Mouse (Mus musculus) embryonic fibroblast, embryonic 13.5 days (primary cell): ENCODE data around the gene Rbm12b1. TPM values are rescaled to one million over a fixed set of nuclear protein-coding genes. Genes with fewer than 3 reads are reported as not detected.
"Not testable (repeated sequence)": the region's sequence is repeated elsewhere in the genome, so short reads cannot be mapped to it uniquely, and the experiment has no call there.

Experiments used
- H3K27ac ChIP-seq: 2 replicates; pipeline ENCODE4 v1.5.1; 2012; ENCODE audit warnings: low read length, control low read depth, inconsistent platforms; ENCODE audit not compliant: insufficient read depth
- H3K4me1 ChIP-seq: 2 replicates; pipeline ENCODE4 v1.6.1; 2011; ENCODE audit warnings: low read length; ENCODE audit not compliant: control insufficient read depth, insufficient read depth
- H3K4me3 ChIP-seq: 2 replicates; pipeline ENCODE4 v1.5.1; 2011; ENCODE audit warnings: mild to moderate bottlenecking, control low read depth, low read length; ENCODE audit not compliant: insufficient read depth
- CTCF ChIP-seq: IDR thresholded peaks from 2 replicates; pipeline ENCODE4 v1.5.1; 2011; ENCODE audit warnings: mild to moderate bottlenecking, control low read depth, low read length, moderate library complexity, borderline replicate concordance; ENCODE audit not compliant: insufficient read depth
- POLR2A ChIP-seq: IDR thresholded peaks from 2 replicates; pipeline ENCODE4 v1.6.1; 2011; ENCODE audit warnings: low read depth, mild to moderate bottlenecking, control low read depth, low read length, moderate library complexity
- polyA plus RNA-seq: library from polyadenylated mRNA; stranded (reverse); fragments of >200 nt; gene quantifications from 2 replicates; pipeline ENCODE4 v1.2.4, GENCODE M21; 2011; ENCODE audit warnings: low read depth; ENCODE audit not compliant: missing spikeins, insufficient read length

Gene Rbm12b1
- 6.7 and 7.6 TPM in 2 replicates for polyA plus RNA-seq

DNA sequence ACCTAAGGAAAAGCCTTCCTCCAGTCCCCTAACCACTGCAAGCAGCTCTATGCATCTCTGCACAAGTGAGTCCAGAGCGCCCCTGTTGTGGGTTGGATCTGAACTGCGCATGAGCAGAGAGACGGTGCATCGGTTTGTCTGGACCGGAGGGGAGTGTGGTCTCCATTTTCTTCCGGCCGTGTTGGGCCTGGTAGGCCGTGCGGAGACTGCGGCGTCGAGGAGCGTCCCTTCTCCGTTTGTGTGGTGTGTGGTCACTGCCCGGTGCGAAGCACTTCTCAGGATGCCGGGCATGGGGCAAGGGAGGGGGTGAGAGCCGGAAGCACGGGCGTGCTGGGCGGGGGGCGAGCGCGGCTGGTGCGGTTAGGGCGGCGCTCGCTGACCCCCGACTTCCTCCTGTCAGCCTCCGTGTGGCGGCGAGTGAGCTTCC, at the start of gene Rbm12b1:
TSS of gene Rbm12b1 (plus strand) at position 124 of the 427 bp plus-strand sequence.
- not testable (repeated sequence) for H3K27ac ChIP-seq, H3K4me1 ChIP-seq
- H3K4me3 ChIP-seq: peak within 1 kb of the TSS; percentile 42
- peak; percentile 62 for TF ChIP-seq POLR2A

DNA sequence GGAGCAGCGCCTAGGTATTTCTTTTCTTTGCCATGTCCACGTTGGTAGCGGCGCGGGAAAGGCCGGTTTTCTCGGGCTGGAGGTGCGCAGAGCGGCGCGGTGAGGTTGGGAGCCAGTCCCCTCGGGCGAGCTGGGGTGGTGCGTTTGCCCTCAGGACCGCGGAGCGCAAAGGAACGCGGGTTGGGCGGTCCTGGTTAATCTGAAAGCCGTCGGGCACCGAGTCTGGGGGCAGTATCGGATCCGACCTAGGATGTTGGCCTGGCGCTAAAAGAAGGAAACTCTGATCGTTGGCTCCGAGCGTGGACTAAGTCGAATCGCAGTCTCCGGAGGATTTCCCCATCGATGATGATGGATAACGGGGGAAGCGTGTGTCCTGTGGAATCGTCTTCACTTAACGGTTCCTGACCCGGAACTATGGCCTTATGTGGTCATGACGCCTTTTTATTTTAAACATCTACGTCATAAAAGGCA, 563 bp downstream of the Rbm12b1 start:
- H3K4me3 ChIP-seq: peak overlapping the region; percentile 29
- H3K4me1 ChIP-seq, H3K27ac ChIP-seq: not testable (repeated sequence)

DNA sequence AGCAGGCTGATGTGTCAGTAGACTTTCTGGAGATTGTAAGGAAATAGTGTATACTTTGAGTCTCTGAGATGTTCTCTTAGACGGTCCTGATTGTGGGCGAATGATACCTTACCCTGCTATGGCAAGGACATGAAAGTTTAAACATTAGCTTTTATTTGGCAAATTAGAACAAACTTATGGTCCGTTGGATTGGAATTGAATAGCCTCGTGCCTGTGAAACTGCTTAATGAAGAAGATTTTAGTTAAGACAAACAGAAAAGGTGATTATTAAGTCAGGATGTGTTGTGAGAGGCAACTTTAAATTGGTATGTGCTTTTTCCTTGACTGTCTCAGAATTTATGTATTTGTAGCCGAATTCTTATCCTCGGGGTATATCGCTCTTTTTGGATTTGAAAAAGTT, 1.5 kb downstream of the Rbm12b1 start:
- H3K27ac ChIP-seq, H3K4me1 ChIP-seq, H3K4me3 ChIP-seq: not testable (repeated sequence)

DNA sequence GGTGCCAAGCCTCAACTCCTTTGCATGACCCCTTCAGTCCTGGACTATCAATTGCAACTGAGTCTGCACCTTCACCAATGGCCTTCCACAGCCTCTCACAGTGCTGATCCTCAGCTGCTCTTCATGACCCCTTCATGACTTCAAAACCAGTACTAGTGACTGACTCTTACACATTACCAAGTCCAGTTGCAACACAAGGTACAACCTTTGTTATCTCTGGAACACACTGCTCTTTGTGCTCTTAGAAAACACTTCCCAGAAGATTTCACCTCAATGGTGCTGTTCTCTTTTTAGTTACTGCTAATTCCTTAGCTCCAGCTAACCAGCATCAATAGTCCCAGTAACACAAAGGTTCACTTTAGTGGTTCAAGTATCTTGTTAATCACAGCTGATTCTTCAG, 7.6 kb downstream of the Rbm12b1 start:
- TF ChIP-seq CTCF: no peak
- TF ChIP-seq POLR2A: no peak
- no peak overlapping the region for H3K4me3 ChIP-seq
- H3K27ac ChIP-seq: no peak overlapping the region
- H3K4me1 ChIP-seq: no peaks in the 10 kb centered on the region

DNA sequence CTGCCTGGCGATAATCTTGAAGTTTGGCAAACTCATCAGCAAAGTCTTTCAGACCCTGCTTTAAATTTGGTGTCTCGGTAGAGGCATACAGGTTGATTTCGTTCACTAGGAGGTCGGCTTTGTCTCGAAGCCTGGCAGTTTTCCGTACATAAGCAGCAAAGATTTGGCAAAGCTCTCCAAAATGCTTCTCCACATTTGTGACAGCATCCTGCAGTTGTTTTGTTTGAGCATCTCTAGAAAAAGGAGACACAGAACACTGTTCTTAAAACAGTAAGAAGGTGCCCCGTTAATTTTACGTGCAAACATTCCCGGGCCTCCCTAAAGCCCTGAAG, 30.9 kb downstream of the Rbm12b1 start:
- Histone ChIP-seq H3K27ac (peak overlapping the region; percentile 54; the same call in 1 of the 2 replicates), H3K4me3 (peak overlapping the region; percentile 96), H3K4me1 (peaks cover 5% of the 10 kb centered on the region; the same call in 1 of the 2 replicates)
- no peak for TF ChIP-seq CTCF
- TF ChIP-seq POLR2A: no peak

DNA sequence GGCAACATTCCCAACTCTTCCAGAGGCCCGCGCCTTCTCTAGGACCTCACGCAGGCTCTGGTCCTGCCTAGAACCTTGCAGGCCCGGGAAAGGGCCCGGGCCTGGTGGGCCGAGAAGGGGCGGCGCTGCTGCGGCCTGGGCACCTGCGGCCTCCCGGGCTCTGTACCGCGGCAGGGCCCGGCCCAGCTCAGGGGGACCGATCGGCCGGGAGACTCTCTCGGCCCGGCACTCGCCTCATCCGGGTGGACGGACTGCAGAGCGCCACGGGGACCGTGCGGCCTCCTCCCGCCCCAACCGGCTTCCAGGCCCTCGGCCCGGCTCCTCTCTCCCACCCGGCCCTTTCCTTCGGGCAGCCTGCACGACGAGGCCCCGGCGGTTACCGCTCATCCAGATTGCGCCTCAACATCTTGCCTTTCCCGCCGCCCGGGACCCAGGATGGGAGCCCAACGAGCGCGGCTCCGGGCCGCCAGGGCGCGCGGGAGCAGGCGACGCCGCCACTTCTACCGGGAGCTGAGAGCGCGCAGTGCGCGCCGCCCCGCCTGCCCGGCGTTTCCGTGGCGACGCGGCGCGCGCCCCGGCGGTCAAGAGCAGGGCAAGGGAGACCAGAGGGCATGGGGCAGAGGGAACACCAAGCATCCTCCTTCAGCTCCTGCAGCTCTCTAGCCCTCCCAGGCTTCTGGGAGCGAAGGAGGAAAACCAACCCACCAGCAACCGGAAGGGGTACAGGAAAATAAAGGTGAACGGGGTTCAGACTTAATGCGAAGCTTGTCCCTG, 31.4 kb downstream of the Rbm12b1 start, which contains the start of gene Fam92a:
TSS of gene Fam92a (minus strand) at position 698 of the 774 bp plus-strand sequence.
- H3K27ac ChIP-seq: peak within 1 kb of the TSS; percentile 54; the same call in 1 of the 2 replicates
- peaks cover 5% of the 10 kb centered on the region; the same call in 1 of the 2 replicates for H3K4me1 ChIP-seq
- no peak for TF ChIP-seq CTCF
- peak; percentile 57 for TF ChIP-seq POLR2A
- peak within 1 kb of the TSS; percentile 96 for H3K4me3 ChIP-seq

DNA sequence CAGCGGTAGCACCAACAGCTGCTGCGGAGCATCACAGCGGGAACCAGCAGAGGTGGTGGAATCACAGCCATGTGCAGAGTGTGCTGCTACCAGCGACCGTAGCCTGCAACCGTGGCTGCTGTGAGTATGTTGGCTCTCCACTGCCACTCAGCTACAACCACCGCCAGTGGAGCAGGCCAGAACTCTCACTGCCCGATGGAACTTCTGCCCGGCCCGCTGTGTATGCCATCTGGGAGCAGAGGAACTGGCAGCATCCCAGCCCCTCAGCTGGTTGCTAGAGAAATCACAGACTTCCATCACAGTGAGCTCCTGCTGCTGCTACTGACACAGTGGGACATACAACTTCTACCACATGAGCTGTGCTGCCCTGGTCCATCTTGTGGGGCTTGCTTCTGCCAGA, 38.9 kb downstream of the Rbm12b1 start:
- no peak for TF ChIP-seq POLR2A
- no peak for TF ChIP-seq CTCF
- Histone ChIP-seq H3K4me1 (no peaks in the 10 kb centered on the region), H3K4me3 (no peak overlapping the region), H3K27ac (no peak overlapping the region)

Other genes starting within 250 kb of the Rbm12b1 start
- not detected in 2 replicates for gene Gm10604, start 159.0 kb upstream of the Rbm12b1 start, polyA plus RNA-seq
- 11.3 and 18.3 TPM in 2 replicates for gene Rbm12b2, start 50.8 kb upstream of the Rbm12b1 start, polyA plus RNA-seq
- 73.5 and 102 TPM in 2 replicates for gene Fam92a, start 31.8 kb downstream of the Rbm12b1 start, polyA plus RNA-seq